Mouse (Mus musculus): ENCODE results near the gene Lyve1. TPM values are rescaled to one million over a fixed set of nuclear protein-coding genes. Genes with fewer than 3 reads are reported as not detected.

Gene Lyve1
- polyA plus RNA-seq (2015; fragmentation: Illumina TruSeq; extraction: RNeasy Lipid Tissue Mini Kit (QIAGEN cat#74804); ENCODE audit: insufficient read depth, low read depth, low replicate concordance): 10.9 TPM

GRCm38 (mm10) chr7:110862751-110863289 is at the start of gene Lyve1:
Lyve1 (minus strand) TSS chr7:110863239.

GRCm38 (mm10) chr7:110843916-110844874 is 18.8 kb downstream of the Lyve1 start, which contains the start of gene Rnf141:
Rnf141 (minus strand) TSS chr7:110844457.

Other genes with a start within 250 kb of the Lyve1 start
- 7.5 TPM for gene Sbf2, start 248.3 kb downstream of the Lyve1 start, polyA plus RNA-seq (2015; fragmentation: Illumina TruSeq; extraction: RNeasy Lipid Tissue Mini Kit (QIAGEN cat#74804); ENCODE audit: insufficient read depth, low read depth, low replicate concordance)
- gene Adm, start 235.6 kb downstream of the Lyve1 start, polyA plus RNA-seq (2015; fragmentation: Illumina TruSeq; extraction: RNeasy Lipid Tissue Mini Kit (QIAGEN cat#74804); ENCODE audit: insufficient read depth, low read depth, low replicate concordance): 5.2 TPM
- gene Ampd3, start 95.0 kb downstream of the Lyve1 start, polyA plus RNA-seq (2015; fragmentation: Illumina TruSeq; extraction: RNeasy Lipid Tissue Mini Kit (QIAGEN cat#74804); ENCODE audit: insufficient read depth, low read depth, low replicate concordance): 2.7 TPM
- gene Rnf141, start 18.8 kb downstream of the Lyve1 start, polyA plus RNA-seq (2015; fragmentation: Illumina TruSeq; extraction: RNeasy Lipid Tissue Mini Kit (QIAGEN cat#74804); ENCODE audit: insufficient read depth, low read depth, low replicate concordance): 9.8 TPM
- 3.7 TPM for gene Mrvi1, start 119.2 kb upstream of the Lyve1 start, polyA plus RNA-seq (2015; fragmentation: Illumina TruSeq; extraction: RNeasy Lipid Tissue Mini Kit (QIAGEN cat#74804); ENCODE audit: insufficient read depth, low read depth, low replicate concordance)
- gene Ctr9, start 165.7 kb upstream of the Lyve1 start, polyA plus RNA-seq (2015; fragmentation: Illumina TruSeq; extraction: RNeasy Lipid Tissue Mini Kit (QIAGEN cat#74804); ENCODE audit: insufficient read depth, low read depth, low replicate concordance): 7.1 TPM
- 72.0 TPM for gene Eif4g2, start 219.8 kb upstream of the Lyve1 start, polyA plus RNA-seq (2015; fragmentation: Illumina TruSeq; extraction: RNeasy Lipid Tissue Mini Kit (QIAGEN cat#74804); ENCODE audit: insufficient read depth, low read depth, low replicate concordance)

Data from pancreas, adult 10 weeks (tissue).